10 mouse cellular contexts compared by ENCODE assay signal in the genomic region with DNA sequence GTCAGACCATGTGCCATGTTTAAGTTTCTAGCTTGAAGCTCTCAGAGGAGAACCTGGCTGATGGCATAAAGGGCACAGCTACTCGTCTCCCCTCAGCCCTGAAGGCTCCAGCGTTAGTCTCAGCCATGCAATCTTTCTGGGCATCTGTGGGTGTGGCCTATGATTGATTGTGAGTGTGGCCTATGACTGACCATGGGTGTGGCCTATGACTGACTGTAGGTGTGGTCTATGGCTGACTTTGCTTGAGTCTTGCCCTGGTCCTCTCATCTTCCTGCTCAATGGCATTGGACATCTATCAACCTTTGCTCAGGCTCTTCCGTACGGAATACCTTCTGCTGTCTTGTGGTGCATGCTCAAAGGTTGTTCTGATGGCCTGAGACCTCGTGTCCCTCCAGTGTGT. TPM values are rescaled to one million over a fixed set of nuclear protein-coding genes. Genes with fewer than 3 reads are reported as not detected.
DNase-seq lines count a peak whose midpoint lies in the region; ATAC-seq and TF ChIP-seq lines count a peak whose summit lies in the region.
"Had no signal": no experiment of that assay in that cellular context is flagged by ENCODE, and none has a peak within 500 bp of the region (broad histone marks: within the 10 kb centered on the region; RNA-seq: fewer than 3 reads in every experiment).

No protein-coding gene starts in this region.

- H3K9ac ChIP-seq in lung, postnatal 0 days (replicated peaks; ENCODE audit: low read depth) = no peak overlapping the region
- no peak overlapping the region for H3K9ac ChIP-seq in liver, embryonic 14.5 days (replicated peaks)
- no peak overlapping the region for H3K9ac ChIP-seq in midbrain, embryonic 15.5 days
- no peak overlapping the region for H3K9ac ChIP-seq in midbrain, embryonic 14.5 days (replicated peaks; ENCODE audit: low read length)

- peak; percentile 47 for DNase-seq in lung, postnatal 0 days (ENCODE audit: low spot score)
- DNase-seq in lung, postnatal 25 days (ENCODE audit: low spot score) = no peak
- DNase-seq in embryo, embryonic 10.5 days (ENCODE audit: low spot score) = peak; percentile 65
- DNase-seq in liver, embryonic 14.5 days (ENCODE audit: low read depth in 3 of 3, low spot score in 3 of 3) = peak; percentile 52 to 65 (median 56)
- no peak for DNase-seq in midbrain, embryonic 14.5 days
- DNase-seq in right cerebral cortex, postnatal 25 days = no peak
- DNase-seq: heart, adult 18-20 months had no signal

- ATAC-seq in lung, postnatal 0 days = no peak
- no peak for ATAC-seq in liver, embryonic 14.5 days (ENCODE audit: insufficient read depth)
- no peak for ATAC-seq in midbrain, embryonic 15.5 days (replicated peaks)
- ATAC-seq in midbrain, embryonic 14.5 days (ENCODE audit: low FRiP score, low TSS enrichment) = no peak

- no peak overlapping the region for H3K27ac ChIP-seq in lung, postnatal 0 days (ENCODE audit: low read length)
- H3K27ac ChIP-seq in liver, embryonic 14.5 days = no peak overlapping the region
- no peak overlapping the region for H3K27ac ChIP-seq in midbrain, embryonic 15.5 days
- H3K27ac ChIP-seq in midbrain, embryonic 14.5 days (replicated peaks; ENCODE audit: low read depth, low read length) = no peak overlapping the region
- H3K27ac ChIP-seq: layer of hippocampus, adult 2 months had no signal

- no peak for TF ChIP-seq EP300 in lung, postnatal 0 days (IDR thresholded peaks at IDR 0.05)
- TF ChIP-seq EP300 in liver, embryonic 14.5 days (IDR thresholded peaks at IDR 0.05; ENCODE audit: low read depth) = no peak

- no peak for TF ChIP-seq CTCF in lung, postnatal 0 days (IDR thresholded peaks at IDR 0.05)
- TF ChIP-seq CTCF in liver, embryonic 14.5 days (IDR thresholded peaks at IDR 0.05; ENCODE audit: low read depth) = no peak

- peaks cover 7% of the 10 kb centered on the region; the same call in 1 of the 2 replicates for H3K4me1 ChIP-seq in lung, postnatal 0 days (ENCODE audit: insufficient read depth, low read depth, low read length)
- peaks cover 5 to 13% of the 10 kb centered on the region in 2 experiments; a peak in 3 of 4 replicates for H3K4me1 ChIP-seq in liver, embryonic 14.5 days (replicated peaks; ENCODE audit: control insufficient read depth in 2 of 2, insufficient read depth in 2 of 2, low read length in 1 of 2)
- peaks cover 10% of the 10 kb centered on the region for H3K4me1 ChIP-seq in midbrain, embryonic 15.5 days
- peaks cover 8% of the 10 kb centered on the region for H3K4me1 ChIP-seq in midbrain, embryonic 14.5 days (ENCODE audit: control insufficient read depth, insufficient read depth, low read length)

- WGBS in lung, postnatal 0 days = 45% methylated on average over 5 of the region's 5 CpGs
- WGBS in liver, embryonic 14.5 days (ENCODE audit: insufficient replicate concordance) = 39% methylated on average over 5 of the region's 5 CpGs
- 60% methylated on average over 5 of the region's 5 CpGs for WGBS in midbrain, embryonic 15.5 days
- 64% methylated on average over 5 of the region's 5 CpGs for WGBS in midbrain, embryonic 14.5 days

- H3K9me3 ChIP-seq in lung, postnatal 0 days (ENCODE audit: low read length) = no peaks in the 10 kb centered on the region
- no peaks in the 10 kb centered on the region for H3K9me3 ChIP-seq in liver, embryonic 14.5 days (ENCODE audit: control insufficient read depth, low read length)
- H3K9me3 ChIP-seq in midbrain, embryonic 15.5 days = no peaks in the 10 kb centered on the region
- no peaks in the 10 kb centered on the region for H3K9me3 ChIP-seq in midbrain, embryonic 14.5 days (ENCODE audit: control insufficient read depth, low read length)
- H3K9me3 ChIP-seq: megakaryocyte, embryonic 14.5 days had no signal

- no peak overlapping the region for H3K4me2 ChIP-seq in lung, postnatal 0 days (replicated peaks; ENCODE audit: low read depth, low read length)
- H3K4me2 ChIP-seq in liver, embryonic 14.5 days (ENCODE audit: low read depth) = no peak overlapping the region
- no peak overlapping the region for H3K4me2 ChIP-seq in midbrain, embryonic 15.5 days
- no peak overlapping the region for H3K4me2 ChIP-seq in midbrain, embryonic 14.5 days (ENCODE audit: low read length)

- H3K27me3 ChIP-seq in lung, postnatal 0 days (replicated peaks; ENCODE audit: insufficient read depth, low read length) = no peaks in the 10 kb centered on the region
- no peaks in the 10 kb centered on the region for H3K27me3 ChIP-seq in liver, embryonic 14.5 days (ENCODE audit: control insufficient read depth, insufficient read depth, low read length)
- no peaks in the 10 kb centered on the region for H3K27me3 ChIP-seq in midbrain, embryonic 15.5 days (replicated peaks)
- H3K27me3 ChIP-seq in midbrain, embryonic 14.5 days (ENCODE audit: control insufficient read depth, insufficient read depth, low read length) = no peaks in the 10 kb centered on the region
- H3K27me3 ChIP-seq: megakaryocyte, embryonic 14.5 days had no signal

- H3K4me3 ChIP-seq in lung, postnatal 0 days (ENCODE audit: low read depth, low read length) = no peak overlapping the region
- H3K4me3 ChIP-seq in liver, embryonic 14.5 days (ENCODE audit: insufficient read depth in 1 of 2, low read depth in 2 of 2, low read length in 2 of 2) = no peak overlapping the region
- no peak overlapping the region for H3K4me3 ChIP-seq in midbrain, embryonic 15.5 days
- H3K4me3 ChIP-seq in midbrain, embryonic 14.5 days (replicated peaks; ENCODE audit: low read depth, low read length) = no peak overlapping the region
- H3K4me3 ChIP-seq: layer of hippocampus, adult 2 months; megakaryocyte, embryonic 14.5 days had no signal

- no peaks in the 10 kb centered on the region for H3K36me3 ChIP-seq in lung, postnatal 0 days (ENCODE audit: insufficient read depth, low read length)
- no peaks in the 10 kb centered on the region for H3K36me3 ChIP-seq in liver, embryonic 14.5 days (replicated peaks; ENCODE audit: control insufficient read depth, insufficient read depth, low read depth)
- H3K36me3 ChIP-seq in midbrain, embryonic 15.5 days (replicated peaks) = no peaks in the 10 kb centered on the region
- H3K36me3 ChIP-seq in midbrain, embryonic 14.5 days (ENCODE audit: control insufficient read depth, insufficient read depth, low read length) = no peaks in the 10 kb centered on the region

RNA-seq across cellular contexts. Expression of a gene that starts 4.8 kb away (rescaled TPM):
- polyA plus RNA-seq in lung, postnatal 0 days (2015; fragmentation: Nextera tagmentation; extraction: Ambion mirVana) = 3.9 and 4.1 TPM in 2 replicates
- polyA plus RNA-seq in liver, embryonic 14.5 days (2012; rRNA removed) = 8.6 and 10.2 TPM in 2 replicates
- polyA plus RNA-seq in liver, embryonic 14.5 days (2014; fragmentation: Nextera tagmentation; extraction: Ambion mirVana) = 2.4 and 2.7 TPM in 2 replicates
- polyA plus RNA-seq in midbrain, embryonic 15.5 days (2015; fragmentation: Nextera tagmentation; extraction: Ambion mirVana) = 7.7 and 10.2 TPM in 2 replicates
- 5.1 and 7.5 TPM in 2 replicates for polyA plus RNA-seq in midbrain, embryonic 14.5 days (2014; fragmentation: Nextera tagmentation; extraction: Ambion mirVana)

RNA-seq across cellular contexts. Expression of a gene that starts 5.0 kb away (rescaled TPM):
- 0.14 and 0.23 TPM in 2 replicates for polyA plus RNA-seq in lung, postnatal 0 days (2015; fragmentation: Nextera tagmentation; extraction: Ambion mirVana)
- polyA plus RNA-seq in liver, embryonic 14.5 days (2012; rRNA removed) = 0.86 and 1.2 TPM in 2 replicates
- 1.2 and 1.3 TPM in 2 replicates for polyA plus RNA-seq in liver, embryonic 14.5 days (2014; fragmentation: Nextera tagmentation; extraction: Ambion mirVana)
- polyA plus RNA-seq in midbrain, embryonic 15.5 days (2015; fragmentation: Nextera tagmentation; extraction: Ambion mirVana) = 0.22 TPM in 1 of 2 replicates, not detected in the other
- not detected in 2 replicates for polyA plus RNA-seq in midbrain, embryonic 14.5 days (2014; fragmentation: Nextera tagmentation; extraction: Ambion mirVana)

RNA-seq across cellular contexts. Expression of a gene that starts 19.6 kb away (rescaled TPM):
- 233 and 255 TPM in 2 replicates for polyA plus RNA-seq in lung, postnatal 0 days (2015; fragmentation: Nextera tagmentation; extraction: Ambion mirVana)
- 29.0 and 39.6 TPM in 2 replicates for polyA plus RNA-seq in liver, embryonic 14.5 days (2012; rRNA removed)
- 54.9 and 61.8 TPM in 2 replicates for polyA plus RNA-seq in liver, embryonic 14.5 days (2014; fragmentation: Nextera tagmentation; extraction: Ambion mirVana)
- 35.2 and 40.3 TPM in 2 replicates for polyA plus RNA-seq in midbrain, embryonic 15.5 days (2015; fragmentation: Nextera tagmentation; extraction: Ambion mirVana)
- 5.2 and 32.1 TPM in 2 replicates for polyA plus RNA-seq in midbrain, embryonic 14.5 days (2014; fragmentation: Nextera tagmentation; extraction: Ambion mirVana)

RNA-seq across cellular contexts. Expression of a gene that starts 22.3 kb away (rescaled TPM):
- polyA plus RNA-seq in lung, postnatal 0 days (2015; fragmentation: Nextera tagmentation; extraction: Ambion mirVana) = 8.9 and 11.2 TPM in 2 replicates
- polyA plus RNA-seq in liver, embryonic 14.5 days (2012; rRNA removed) = 0.96 and 1.0 TPM in 2 replicates
- polyA plus RNA-seq in liver, embryonic 14.5 days (2014; fragmentation: Nextera tagmentation; extraction: Ambion mirVana) = 0.82 and 1.2 TPM in 2 replicates
- 6.0 TPM in 2 replicates for polyA plus RNA-seq in midbrain, embryonic 15.5 days (2015; fragmentation: Nextera tagmentation; extraction: Ambion mirVana)
- polyA plus RNA-seq in midbrain, embryonic 14.5 days (2014; fragmentation: Nextera tagmentation; extraction: Ambion mirVana) = 2.6 and 3.1 TPM in 2 replicates

RNA-seq across cellular contexts. Expression of a gene that starts 23.4 kb away (rescaled TPM):
- polyA plus RNA-seq in lung, postnatal 0 days (2015; fragmentation: Nextera tagmentation; extraction: Ambion mirVana) = 0.62 and 0.75 TPM in 2 replicates
- 0.11 and 0.13 TPM in 2 replicates for polyA plus RNA-seq in liver, embryonic 14.5 days (2012; rRNA removed)
- 0.01 TPM in 1 of 2 replicates, not detected in the other for polyA plus RNA-seq in liver, embryonic 14.5 days (2014; fragmentation: Nextera tagmentation; extraction: Ambion mirVana)
- 2.7 and 3.9 TPM in 2 replicates for polyA plus RNA-seq in midbrain, embryonic 15.5 days (2015; fragmentation: Nextera tagmentation; extraction: Ambion mirVana)
- 2.3 and 4.4 TPM in 2 replicates for polyA plus RNA-seq in midbrain, embryonic 14.5 days (2014; fragmentation: Nextera tagmentation; extraction: Ambion mirVana)

Comparison
In these comparisons a context has a peak if more than half of its experiments do, and no peak if none do; other contexts are left out.
1. DNase-seq: peak in lung, postnatal 0 days (single experiment), embryo, embryonic 10.5 days (single experiment) and liver, embryonic 14.5 days (3 of 3); none in lung, postnatal 25 days (single experiment), midbrain, embryonic 14.5 days (single experiment) and right cerebral cortex, postnatal 25 days (single experiment).